Mouse (Mus musculus) thymus, adult 2 months (tissue): Measurements from ENCODE around the gene Rchy1.

ENCODE experiments used
- CTCF ChIP-seq: fragments of 200-500 bp; IDR thresholded peaks from 2 replicates; pipeline ENCODE4 v1.5.1; 2012; ENCODE audit warnings: mild to moderate bottlenecking, control low read depth, low read length, moderate library complexity, borderline replicate concordance; ENCODE audit not compliant: control insufficient read depth, poor library complexity, insufficient read depth; ENCODE audit errors: extremely low read depth
- POLR2A ChIP-seq: fragments of 200-500 bp; IDR thresholded peaks from 2 replicates; pipeline ENCODE4 v1.6.1; 2012; ENCODE audit warnings: mild to moderate bottlenecking, low read length, control low read depth, moderate library complexity; ENCODE audit not compliant: control insufficient read depth, poor library complexity, insufficient read depth; ENCODE audit errors: extremely low read depth

- TF ChIP-seq CTCF: no peak
- TF ChIP-seq POLR2A: no peak
Measured at GRCm38 (mm10) chr5:92011756-92012155, 48.9 kb upstream of the Rchy1 start.
